Mouse (Mus musculus) liver, embryonic 14.5 days (tissue): ENCODE results near the gene Crip1. TPM values are rescaled to one million over a fixed set of nuclear protein-coding genes. Genes with fewer than 3 reads are reported as not detected.
A peak's percentile ranks its signal among the peaks of the same experiment; 100 is the strongest.

Experiments used
- ATAC-seq: fragments of 200-750 bp; cut with Nextera tagmentation; 2 replicates; pipeline ENCODE4 v1.8.0; 2017; ENCODE audit warnings: moderate number of reproducible peaks, mild to moderate bottlenecking, moderate library complexity; ENCODE audit not compliant: insufficient read depth
- DNase-seq, 3 experiments: peaks; one replicate each; pipeline ENCODE4 v3.0.0-alpha.2; 2012 to 2013; ENCODE audit warnings: low read depth in 3 of 3, low spot score in 3 of 3
- H3K27ac ChIP-seq: fragments of 300-500 bp; sonication (generic); 2 replicates; pipeline ENCODE4 v1.5.1; 2014; ENCODE audit warnings: moderate library complexity, mild to moderate bottlenecking, control low read depth, inconsistent platforms
- H3K27me3 ChIP-seq: fragments of 300-500 bp; sonication (generic); 2 replicates; pipeline ENCODE4 v1.6.1; 2014; ENCODE audit warnings: mild to moderate bottlenecking, low read length, moderate library complexity; ENCODE audit not compliant: control insufficient read depth, insufficient read depth
- H3K36me3 ChIP-seq: fragments of 300-500 bp; sonication (generic); replicated peaks from 2 replicates; pipeline ENCODE4 v1.6.1; 2014; ENCODE audit warnings: low read depth; ENCODE audit not compliant: control insufficient read depth, insufficient read depth
- H3K4me1 ChIP-seq, 2 experiments: fragments of 200-500 bp in 1 of 2; fragments of 300-500 bp in 1 of 2; sonication (generic) in 1 of 2; replicated peaks; 2 replicates each; pipeline ENCODE4 v1.6.1; 2012 to 2014; ENCODE audit warnings: antibody characterized with exemption in 1 of 2, inconsistent platforms in 1 of 2, low read length in 1 of 2; ENCODE audit not compliant: control insufficient read depth in 2 of 2, insufficient read depth in 2 of 2
- H3K4me2 ChIP-seq: fragments of 300-500 bp; sonication (generic); 2 replicates; pipeline ENCODE4 v1.6.1; 2014; ENCODE audit warnings: low read depth, mild to moderate bottlenecking, control low read depth, moderate library complexity
- H3K4me3 ChIP-seq, 2 experiments: fragments of 200-500 bp in 1 of 2; fragments of 300-500 bp in 1 of 2; sonication (generic) in 1 of 2; 2 replicates each; pipeline ENCODE4 v1.5.1; 2012 to 2014; ENCODE audit warnings: low read depth in 2 of 2, low read length in 2 of 2, mild to moderate bottlenecking in 2 of 2, control low read depth in 1 of 2, inconsistent platforms in 1 of 2, moderate library complexity in 1 of 2; ENCODE audit not compliant: insufficient read depth in 1 of 2
- H3K9ac ChIP-seq: fragments of 300-500 bp; sonication (generic); replicated peaks from 2 replicates; pipeline ENCODE4 v1.6.1; 2014; ENCODE audit warnings: mild to moderate bottlenecking, control low read depth, moderate library complexity
- H3K9me3 ChIP-seq: fragments of 300-500 bp; sonication (generic); 2 replicates; pipeline ENCODE4 v1.6.1; 2016; ENCODE audit warnings: low read length, mixed read lengths; ENCODE audit not compliant: control insufficient read depth
- CTCF ChIP-seq: IDR thresholded peaks from 2 replicates; pipeline ENCODE4 v1.5.1; 2016; ENCODE audit warnings: antibody characterized with exemption, low read depth, control low read depth
- EP300 ChIP-seq: IDR thresholded peaks from 2 replicates; pipeline ENCODE4 v1.6.1; 2016; ENCODE audit warnings: antibody characterized with exemption, low read depth
- WGBS: fragments of 180-500 bp; shearing (Covaris S2); extraction: QIAGEN DNeasy Blood & Tissue Kit; methylation state at CpG from one replicate; pipeline ENCODE4 v1.1.7; 2014; ENCODE audit not compliant: insufficient replicate concordance; 5-methylcytosine and 5-hydroxymethylcytosine counted together
- polyA plus RNA-seq, 2 experiments: library from polyadenylated mRNA; depleted of rRNA in 1 of 2; stranded (reverse) in 1 of 2; unstranded in 1 of 2; fragments of >200 nt; fragmentation: Nextera tagmentation in 1 of 2; extraction: Ambion mirVana in 1 of 2; gene quantifications; 2 replicates each; pipeline versions ENCODE4 v1.2.1 to v1.2.3; 2012 to 2014

The Crip1 gene
- polyA plus RNA-seq (2012; rRNA removed) (41.5 and 87.7 TPM in 2 replicates), polyA plus RNA-seq (2014; fragmentation: Nextera tagmentation; extraction: Ambion mirVana) (100.0 and 101 TPM in 2 replicates)

DNA sequence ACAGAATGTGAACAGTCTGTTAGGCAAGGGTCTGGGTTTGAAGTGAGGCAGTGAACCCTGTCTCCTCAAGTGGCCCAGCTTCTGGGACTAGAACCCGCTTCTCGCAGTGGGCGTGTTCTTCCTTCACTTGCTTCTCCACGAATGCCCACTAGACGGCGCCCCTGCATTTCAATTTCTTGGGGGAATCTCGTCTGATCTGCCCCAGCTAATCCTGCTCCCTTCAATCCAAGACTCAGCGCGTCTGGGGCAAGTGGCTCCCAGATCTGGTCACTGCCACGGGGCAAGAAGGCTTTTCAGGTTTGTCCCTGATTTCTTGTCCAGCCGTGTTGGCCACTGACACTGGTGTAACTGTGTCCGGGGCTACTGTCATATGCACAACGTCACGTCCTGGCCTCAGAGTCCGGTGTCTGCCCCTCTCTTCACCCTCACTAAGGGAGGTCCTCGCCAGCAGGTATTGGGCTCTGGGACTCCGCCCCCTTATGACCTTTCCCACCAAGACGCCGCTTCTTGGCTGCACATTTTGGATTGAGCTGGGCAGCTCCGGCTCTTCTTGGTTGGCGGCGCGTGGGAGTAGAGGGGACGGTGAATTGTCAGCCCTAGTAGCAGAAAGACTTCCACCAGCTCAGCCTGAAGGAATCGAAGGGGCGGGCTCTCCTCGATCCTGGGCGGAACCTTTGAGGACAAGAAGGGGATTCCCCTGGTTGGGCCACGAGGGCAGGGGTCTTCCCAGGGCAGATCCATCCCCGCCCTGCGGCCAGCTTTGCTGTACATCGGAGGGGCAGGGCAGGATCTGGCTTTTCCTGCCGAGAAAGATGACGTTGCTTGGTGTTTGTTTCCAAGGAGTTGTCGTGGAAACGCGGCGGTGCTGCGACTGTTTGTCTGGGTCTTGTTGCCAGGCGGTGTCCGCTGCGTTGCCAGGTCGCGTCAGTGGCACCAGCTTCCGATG, at the start of gene Crip1:
Gene Crip1 (plus strand): TSS at position 205 of the 946 bp plus-strand sequence.
- Histone ChIP-seq H3K4me3 (no peak within 1 kb of the TSS), H3K27me3 (peaks cover 29% of the 10 kb centered on the region), H3K27ac (no peak within 1 kb of the TSS), H3K9me3 (no peaks in the 10 kb centered on the region), H3K9ac (no peak within 1 kb of the TSS), H3K4me1 (peaks cover 13 to 26% of the 10 kb centered on the region in 2 experiments), H3K36me3 (no peaks in the 10 kb centered on the region), H3K4me2 (peak within 1 kb of the TSS; percentile 38)
- WGBS, result 11% methylated on average over 45 of the region's 45 CpGs
- DNase-seq (peak; percentile 70 to 76 (median 71)), ATAC-seq (0 out of 2 replicates have a peak, but pooled peaks have one; percentile 25)
- TF ChIP-seq CTCF, result peak; percentile 94
- TF ChIP-seq EP300, result no peak

DNA sequence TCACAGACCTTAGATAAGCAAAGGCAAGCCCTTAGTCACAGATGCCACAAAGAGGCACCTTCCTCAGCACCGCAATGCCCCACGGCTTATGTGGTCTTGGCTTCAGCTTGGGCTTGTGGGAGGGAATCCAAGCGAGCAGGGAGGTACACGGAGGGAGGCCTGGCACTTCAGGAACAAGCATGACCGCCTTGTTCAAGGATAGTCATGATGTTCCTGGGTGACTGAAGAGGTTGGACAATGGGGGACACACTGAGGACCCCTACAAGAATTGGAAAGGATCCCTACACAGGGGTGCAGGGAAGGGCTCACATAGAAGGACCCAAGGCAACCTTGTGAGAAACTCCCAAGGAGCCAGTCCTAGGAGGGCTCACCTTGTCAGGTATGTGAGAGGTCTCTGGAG, 49.1 kb upstream of the Crip1 start:
- peaks cover 7 to 12% of the 10 kb centered on the region in 2 experiments for H3K4me1 ChIP-seq
- ATAC-seq, result no peak
- H3K4me3 ChIP-seq, result no peak overlapping the region
- H3K9me3 ChIP-seq, result no peaks in the 10 kb centered on the region
- H3K9ac ChIP-seq, result no peak overlapping the region
- no peak for TF ChIP-seq EP300
- no peak for TF ChIP-seq CTCF
- H3K36me3 ChIP-seq, result no peaks in the 10 kb centered on the region
- no peaks in the 10 kb centered on the region for H3K27me3 ChIP-seq
- H3K4me2 ChIP-seq, result no peak overlapping the region
- no peak overlapping the region for H3K27ac ChIP-seq
- DNase-seq, result no peak
- 69% methylated on average over 5 of the region's 5 CpGs for WGBS

DNA sequence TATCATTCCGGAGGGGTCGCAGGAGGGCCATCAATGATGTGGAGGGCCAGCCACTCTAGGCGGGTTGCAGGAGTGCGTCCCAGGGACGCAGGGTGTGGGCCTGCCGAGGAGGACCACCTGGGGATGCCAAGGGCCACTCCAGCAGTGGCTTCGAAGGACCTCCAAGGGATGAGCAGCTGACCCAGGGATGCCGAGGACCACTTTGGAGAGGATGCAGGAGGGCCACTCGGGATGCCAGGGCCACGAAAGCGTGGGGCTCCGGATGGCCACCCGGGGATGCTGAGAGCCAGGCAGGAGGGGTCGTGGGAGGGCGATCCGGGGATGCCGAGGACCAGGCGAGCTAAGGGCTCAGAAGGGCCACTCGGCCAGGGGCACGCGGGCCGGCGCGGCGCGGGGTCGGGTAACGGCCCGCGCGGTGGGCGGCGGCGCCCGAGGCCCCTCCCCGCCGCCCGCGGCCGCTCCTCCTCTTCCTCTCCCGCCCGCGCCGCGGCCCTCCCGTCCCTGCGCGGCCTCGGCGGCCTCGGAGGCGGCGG, 48.3 kb upstream of the Crip1 start, which contains the start of gene Mta1:
Gene Mta1 (plus strand): TSS at position 530 of the 533 bp plus-strand sequence.
- DNase-seq, result no peak
- peak; percentile 66 for ATAC-seq

GRCm38 (mm10) chr12:113098530-113099151, 47.5 kb upstream of the Crip1 start:
- DNase-seq, result no peak
- TF ChIP-seq EP300, result no peak
- no peak for TF ChIP-seq CTCF

More for the DNA sequence above, 48.3 kb upstream of the Crip1 start, which contains the start of gene Mta1:
- Histone ChIP-seq H3K27ac (peak within 1 kb of the TSS; percentile 62), H3K4me1 (peaks cover 7 to 12% of the 10 kb centered on the region in 2 experiments), H3K9ac (peak within 1 kb of the TSS; percentile 98), H3K9me3 (no peaks in the 10 kb centered on the region), H3K4me3 (peak within 1 kb of the TSS; percentile 70 to 98), H3K36me3 (no peaks in the 10 kb centered on the region), H3K27me3 (no peaks in the 10 kb centered on the region), H3K4me2 (peak within 1 kb of the TSS; percentile 94)
- no peak for TF ChIP-seq CTCF
- WGBS, result 7% methylated on average over 21 of the region's 53 CpGs

More at GRCm38 (mm10) chr12:113098530-113099151, 47.5 kb upstream of the Crip1 start:
- peak overlapping the region; percentile 70 to 98 for H3K4me3 ChIP-seq
- peak overlapping the region; percentile 98 for H3K9ac ChIP-seq
- WGBS, result 1% methylated on average over 53 of the region's 60 CpGs
- peaks cover 7 to 15% of the 10 kb centered on the region in 2 experiments for H3K4me1 ChIP-seq
- H3K27me3 ChIP-seq, result no peaks in the 10 kb centered on the region
- peak; percentile 29 for ATAC-seq
- no peaks in the 10 kb centered on the region for H3K36me3 ChIP-seq
- peak overlapping the region; percentile 94 for H3K4me2 ChIP-seq
- H3K27ac ChIP-seq, result peak overlapping the region; percentile 62
- no peaks in the 10 kb centered on the region for H3K9me3 ChIP-seq
